Mouse (Mus musculus) neural tube, embryonic 14.5 days (tissue): ENCODE results near the gene Mylpf. TPM values are rescaled to one million over a fixed set of nuclear protein-coding genes. Genes with fewer than 3 reads are reported as not detected.

Experiments used
- ATAC-seq: fragments of 200-750 bp; cut with Nextera tagmentation; 2 replicates; pipeline ENCODE4 v1.8.0; 2017; ENCODE audit warnings: low read depth, mild to moderate bottlenecking, moderate TSS enrichment, moderate library complexity
- H3K27ac ChIP-seq: fragments of 300-500 bp; sonication (generic); 2 replicates; pipeline ENCODE4 v1.5.1; 2014; ENCODE audit warnings: low read depth, mild to moderate bottlenecking, control low read depth, low read length, moderate library complexity, mixed read lengths
- H3K27me3 ChIP-seq: fragments of 300-500 bp; sonication (generic); 2 replicates; pipeline ENCODE4 v1.6.1; 2014; ENCODE audit warnings: low read length; ENCODE audit not compliant: control insufficient read depth, insufficient read depth
- H3K36me3 ChIP-seq: fragments of 300-500 bp; sonication (generic); 2 replicates; pipeline ENCODE4 v1.6.1; 2014; ENCODE audit warnings: low read length, mixed read lengths; ENCODE audit not compliant: control insufficient read depth, insufficient read depth
- H3K4me1 ChIP-seq: fragments of 300-500 bp; sonication (generic); 2 replicates; pipeline ENCODE4 v1.6.1; 2014; ENCODE audit warnings: low read length; ENCODE audit not compliant: control insufficient read depth, insufficient read depth
- H3K4me2 ChIP-seq: fragments of 300-500 bp; sonication (generic); 2 replicates; pipeline ENCODE4 v1.6.1; 2014; ENCODE audit warnings: mild to moderate bottlenecking, low read depth, low read length, control low read depth
- H3K4me3 ChIP-seq: fragments of 300-500 bp; sonication (generic); 2 replicates; pipeline ENCODE4 v1.5.1; 2014; ENCODE audit warnings: low read depth, low read length, control low read depth, mixed read lengths
- H3K9ac ChIP-seq: fragments of 300-500 bp; sonication (generic); replicated peaks from 2 replicates; pipeline ENCODE4 v1.6.1; 2014; ENCODE audit warnings: low read depth, mild to moderate bottlenecking, control low read depth, low read length, mixed read lengths
- H3K9me3 ChIP-seq: fragments of 300-500 bp; sonication (generic); 2 replicates; pipeline ENCODE4 v1.6.1; 2016; ENCODE audit warnings: low read length; ENCODE audit not compliant: control insufficient read depth
- WGBS: fragments of 180-500 bp; shearing (Covaris S2); extraction: QIAGEN DNeasy Blood & Tissue Kit; methylation state at CpG from one replicate; pipeline ENCODE4 v1.1.7; 2014; 5-methylcytosine and 5-hydroxymethylcytosine counted together
- polyA plus RNA-seq: library from polyadenylated mRNA; unstranded; fragments of >200 nt; fragmentation: Nextera tagmentation; extraction: Ambion mirVana; gene quantifications from 2 replicates; pipeline ENCODE4 v1.2.1, GENCODE M21; 2014

Mylpf gene
- polyA plus RNA-seq, 1 experiment from 2014 or later = 12.5 TPM

GRCm38 (mm10) chr7:127212432-127213250, 4.0 kb downstream of the Mylpf start:
- WGBS = 91% methylated on average over 12 of the region's 12 CpGs
- Histone ChIP-seq H3K27ac (no peak overlapping the region), H3K4me3 (no peak overlapping the region), H3K4me2 (no peak overlapping the region), H3K9ac (no peak overlapping the region), H3K4me1 (peaks cover 4% of the 10 kb centered on the region), H3K9me3 (no peaks in the 10 kb centered on the region), H3K36me3 (no peaks in the 10 kb centered on the region), H3K27me3 (no peaks in the 10 kb centered on the region)
- no peak for ATAC-seq

GRCm38 (mm10) chr7:127213485-127213884, 4.8 kb downstream of the Mylpf start:
- 44% methylated on average over 7 of the region's 7 CpGs for WGBS
- Histone ChIP-seq H3K27ac (no peak overlapping the region), H3K4me1 (peaks cover 4% of the 10 kb centered on the region), H3K9me3 (no peaks in the 10 kb centered on the region), H3K4me2 (no peak overlapping the region), H3K27me3 (no peaks in the 10 kb centered on the region), H3K4me3 (no peak overlapping the region), H3K36me3 (no peaks in the 10 kb centered on the region), H3K9ac (no peak overlapping the region)
- ATAC-seq = no peak

GRCm38 (mm10) chr7:127213930-127214329, 5.2 kb downstream of the Mylpf start:
- no peaks in the 10 kb centered on the region for H3K36me3 ChIP-seq
- no peak for ATAC-seq
- no peaks in the 10 kb centered on the region for H3K9me3 ChIP-seq
- H3K27me3 ChIP-seq = no peaks in the 10 kb centered on the region
- H3K4me2 ChIP-seq = peak overlapping the region; percentile 28; the same call in 1 of the 2 replicates
- no peak overlapping the region for H3K4me3 ChIP-seq
- no peak overlapping the region for H3K9ac ChIP-seq
- 42% methylated on average over 12 of the region's 12 CpGs for WGBS
- H3K4me1 ChIP-seq = peaks cover 4% of the 10 kb centered on the region
- H3K27ac ChIP-seq = no peak overlapping the region

GRCm38 (mm10) chr7:127214521-127214920, 5.8 kb downstream of the Mylpf start:
- peaks cover 3% of the 10 kb centered on the region for H3K4me1 ChIP-seq
- H3K4me2 ChIP-seq = peak overlapping the region; percentile 28; the same call in 1 of the 2 replicates
- H3K9me3 ChIP-seq = no peaks in the 10 kb centered on the region
- H3K27me3 ChIP-seq = no peaks in the 10 kb centered on the region
- H3K36me3 ChIP-seq = no peaks in the 10 kb centered on the region
- 24% methylated on average over 21 of the region's 21 CpGs for WGBS
- 0 out of 2 replicates have a peak overlapping the region, but pooled peaks have one; percentile 11 for H3K9ac ChIP-seq
- H3K27ac ChIP-seq = no peak overlapping the region
- ATAC-seq = no peak
- H3K4me3 ChIP-seq = no peak overlapping the region; the same call in 1 of the 2 replicates

GRCm38 (mm10) chr7:127214981-127215871, 6.5 kb downstream of the Mylpf start:
- Histone ChIP-seq H3K9me3 (no peaks in the 10 kb centered on the region), H3K27ac (no peak overlapping the region), H3K27me3 (no peaks in the 10 kb centered on the region), H3K9ac (0 out of 2 replicates have a peak overlapping the region, but pooled peaks have one; percentile 11), H3K4me3 (peak overlapping the region; percentile 8; the same call in 1 of the 2 replicates), H3K4me1 (no peaks in the 10 kb centered on the region), H3K36me3 (no peaks in the 10 kb centered on the region), H3K4me2 (peak overlapping the region; percentile 28; the same call in 1 of the 2 replicates)
- 24% methylated on average over 33 of the region's 33 CpGs for whole genome bisulfite sequencing
- peak; percentile 56; the same call in 1 of the 2 replicates for ATAC-seq

- no peak overlapping the region for H3K9ac ChIP-seq
- WGBS = 93% methylated on average over 4 of the region's 5 CpGs
These were observed 7.6 kb downstream of the Mylpf start for GRCm38 (mm10) chr7:127216307-127216706.

GRCm38 (mm10) chr7:127217475-127217874, 8.8 kb downstream of the Mylpf start:
- Histone ChIP-seq H3K36me3 (no peaks in the 10 kb centered on the region), H3K9me3 (no peaks in the 10 kb centered on the region), H3K4me1 (no peaks in the 10 kb centered on the region), H3K4me2 (no peak overlapping the region), H3K27ac (no peak overlapping the region), H3K4me3 (no peak overlapping the region), H3K27me3 (no peaks in the 10 kb centered on the region), H3K9ac (no peak overlapping the region)
- no peak for ATAC-seq
- WGBS = 90% methylated on average over 6 of the region's 6 CpGs

More at GRCm38 (mm10) chr7:127216307-127216706, 7.6 kb downstream of the Mylpf start:
- H3K27ac ChIP-seq = no peak overlapping the region
- H3K27me3 ChIP-seq = no peaks in the 10 kb centered on the region
- no peak for ATAC-seq
- H3K36me3 ChIP-seq = no peaks in the 10 kb centered on the region
- H3K4me1 ChIP-seq = no peaks in the 10 kb centered on the region
- H3K9me3 ChIP-seq = no peaks in the 10 kb centered on the region
- no peak overlapping the region for H3K4me2 ChIP-seq
- no peak overlapping the region for H3K4me3 ChIP-seq

- Histone ChIP-seq H3K36me3 (no peaks in the 10 kb centered on the region), H3K27me3 (no peaks in the 10 kb centered on the region), H3K27ac (no peak overlapping the region), H3K9ac (no peak overlapping the region), H3K9me3 (no peaks in the 10 kb centered on the region), H3K4me3 (no peak overlapping the region), H3K4me1 (no peaks in the 10 kb centered on the region), H3K4me2 (no peak overlapping the region)
- 81% methylated on average over 10 of the region's 10 CpGs for WGBS
- ATAC-seq = no peak
These were observed 9.4 kb downstream of the Mylpf start for GRCm38 (mm10) chr7:127217901-127218642.
